Mouse (Mus musculus): ENCODE measurements around the gene Muc1.

The Muc1 gene

DNA sequence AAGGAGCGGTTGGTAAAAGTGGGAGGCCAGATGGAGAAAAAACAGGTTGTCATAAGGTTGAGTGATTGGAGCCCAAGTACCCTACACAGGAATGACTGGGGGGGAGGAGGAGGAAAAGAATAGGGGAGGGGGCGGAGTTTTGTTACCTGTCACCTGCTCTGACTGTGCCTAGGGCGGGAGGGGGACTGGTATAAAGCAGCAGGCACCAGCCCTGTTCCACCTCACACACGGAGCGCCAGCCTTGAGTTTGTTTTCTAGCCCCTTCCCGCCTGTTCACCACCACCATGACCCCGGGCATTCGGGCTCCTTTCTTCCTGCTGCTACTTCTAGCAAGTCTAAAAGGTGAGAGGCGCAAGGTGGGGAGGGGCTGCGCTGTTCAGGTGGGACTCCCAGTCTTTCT, at the start of gene Muc1:
Gene Muc1, plus strand, starts transcription at position 222 of the 400 bp plus-strand sequence.
- DNase-seq (ENCODE audit: low read depth) = no peak

DNA sequence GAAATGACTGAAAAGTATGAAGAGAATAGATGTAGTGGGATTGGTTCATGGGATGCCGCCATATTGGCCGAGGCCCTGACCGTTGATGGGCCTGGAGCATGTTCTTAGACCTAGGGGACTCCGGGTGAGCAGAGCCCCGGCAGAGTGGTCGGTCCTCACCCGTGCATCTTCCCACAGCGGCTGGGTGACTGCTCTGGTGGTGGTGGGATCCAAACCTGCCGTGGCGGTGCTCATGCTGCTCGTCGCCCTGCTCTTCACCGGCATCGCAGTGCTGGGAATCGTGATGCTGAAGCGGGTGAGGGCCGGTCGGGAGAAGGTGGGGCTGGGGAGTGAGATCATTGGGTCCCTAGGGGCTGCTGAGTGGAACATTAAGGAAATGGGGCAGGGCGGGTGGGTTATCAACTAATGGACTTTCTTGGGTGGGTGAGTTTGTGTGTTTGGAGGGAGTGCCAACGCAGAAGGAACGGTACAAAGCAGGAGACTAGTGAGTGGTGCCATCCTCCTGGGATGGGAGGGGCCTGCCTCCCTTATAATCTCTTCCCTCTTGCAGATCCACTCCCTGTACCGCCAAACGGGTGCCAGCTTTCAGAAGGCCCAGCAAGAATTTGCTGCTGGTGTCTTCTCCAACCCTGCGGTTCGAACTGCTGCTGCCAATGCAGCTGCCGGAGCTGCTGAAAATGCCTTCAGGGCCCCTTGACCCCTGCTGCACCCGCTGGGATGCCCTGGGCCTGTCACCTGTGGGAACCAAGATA, 46.9 kb upstream of the Muc1 start:
- DNase-seq (ENCODE audit: low read depth) = no peak

DNA sequence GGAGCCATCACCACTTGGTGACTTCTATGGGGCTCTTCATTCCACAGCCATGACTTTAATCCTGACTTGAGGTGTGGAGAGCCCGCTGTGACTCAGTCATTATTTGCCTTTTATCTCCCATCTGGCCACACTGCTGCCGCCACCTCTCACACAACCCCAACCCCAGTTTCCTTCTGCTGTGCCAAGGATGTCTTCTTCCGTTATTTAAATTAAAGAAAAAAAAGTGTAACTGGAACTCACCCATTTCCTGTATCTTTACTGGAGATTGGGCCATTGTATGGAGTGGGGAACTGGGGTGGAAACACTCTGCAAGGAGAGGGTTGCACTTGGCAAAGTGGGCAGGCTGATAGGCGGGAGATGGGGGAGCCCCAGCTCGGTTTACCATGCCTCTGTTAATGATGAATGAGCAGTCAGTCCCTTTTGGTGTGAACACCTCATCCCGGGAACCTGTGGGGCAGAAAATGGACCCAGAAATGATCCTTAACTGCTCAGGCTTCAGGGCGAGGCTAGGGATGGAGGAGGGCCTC, 46.3 kb upstream of the Muc1 start:
- no peak for DNase-seq (ENCODE audit: low read depth)

DNA sequence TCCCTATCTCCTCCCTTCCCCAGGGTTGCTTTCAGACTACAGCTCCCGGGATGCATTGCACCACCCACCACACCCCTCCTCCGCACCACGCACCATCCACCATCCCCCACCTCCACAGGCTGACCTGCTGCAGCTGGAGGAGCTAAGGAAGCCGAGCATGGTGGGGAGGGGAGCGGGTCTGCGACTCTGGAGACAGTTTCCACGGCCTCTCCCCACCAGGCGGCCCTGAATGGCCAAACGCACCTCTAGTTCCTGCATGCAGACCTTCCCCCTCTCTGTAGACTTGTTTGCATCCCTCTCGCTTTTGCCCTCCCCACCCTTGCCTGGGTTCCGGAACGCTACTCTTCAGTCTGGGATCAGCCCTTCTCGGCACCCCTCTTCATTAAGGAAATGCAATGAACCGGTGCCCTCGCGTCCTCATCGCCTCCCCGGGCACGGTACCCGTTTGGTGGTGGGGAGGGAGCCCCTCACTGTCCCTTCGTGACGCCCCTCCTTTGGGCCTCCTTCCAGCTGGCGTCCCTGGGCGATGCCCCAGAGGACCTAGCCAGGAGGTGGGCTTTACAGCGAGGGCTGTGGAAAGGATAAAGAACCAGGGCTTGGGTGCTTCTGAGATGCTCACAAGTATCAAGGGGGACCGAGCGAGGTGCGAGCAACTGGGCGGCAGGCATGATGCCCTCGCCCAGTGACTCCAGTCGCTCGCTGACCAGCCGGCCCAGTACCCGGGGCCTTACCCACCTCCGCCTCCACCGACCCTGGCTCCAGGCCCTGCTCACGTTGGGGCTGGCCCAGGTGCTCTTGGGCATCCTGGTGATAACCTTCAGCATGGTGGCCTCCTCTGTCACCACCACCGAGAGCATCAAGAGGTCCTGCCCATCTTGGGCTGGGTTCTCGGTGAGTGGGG, 45.5 kb upstream of the Muc1 start, which contains the start of gene Fam189b:
Gene Fam189b, plus strand, starts transcription at position 86 of the 901 bp plus-strand sequence.
- peak; percentile 71 for DNase-seq (ENCODE audit: low read depth)

DNA sequence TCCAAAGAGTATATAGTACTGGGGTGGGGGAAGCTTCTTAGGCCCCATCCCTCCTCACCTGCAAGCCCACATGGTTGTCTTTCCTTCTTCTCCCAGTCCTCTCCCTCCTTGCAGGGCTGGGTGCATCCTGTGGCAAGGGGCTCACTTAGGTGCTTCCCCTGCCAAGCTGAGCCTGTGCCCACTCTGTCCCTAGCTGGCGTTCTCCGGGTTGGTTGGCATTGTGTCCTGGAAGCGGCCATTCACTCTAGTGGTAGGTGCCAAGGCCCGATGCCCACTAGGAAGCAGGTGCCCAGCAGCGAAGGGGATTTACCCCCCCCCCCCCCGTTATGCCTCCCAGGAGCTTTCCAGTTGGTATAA, 44.9 kb upstream of the Muc1 start:
- DNase-seq (ENCODE audit: low read depth) = no peak

DNA sequence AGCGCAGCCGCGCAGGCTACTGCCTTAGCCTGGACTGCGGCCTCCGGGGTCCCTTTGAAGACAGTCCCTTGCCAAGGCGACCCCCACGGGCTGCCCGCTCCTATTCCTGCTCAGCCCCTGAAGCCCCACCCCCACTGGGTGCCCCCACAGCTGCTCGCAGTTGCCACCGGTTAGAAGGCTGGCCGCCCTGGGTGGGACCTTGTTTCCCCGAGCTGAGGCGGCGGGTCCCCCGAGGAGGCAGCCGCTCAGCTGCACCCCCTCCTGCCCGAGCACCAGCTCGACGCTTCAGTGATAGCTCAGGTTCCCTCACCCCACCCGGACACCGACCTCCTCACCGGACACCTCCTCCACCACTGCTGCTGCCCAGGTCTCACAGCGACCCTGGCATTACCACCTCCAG, 41.7 kb upstream of the Muc1 start:
- no peak for DNase-seq (ENCODE audit: low read depth)

DNA sequence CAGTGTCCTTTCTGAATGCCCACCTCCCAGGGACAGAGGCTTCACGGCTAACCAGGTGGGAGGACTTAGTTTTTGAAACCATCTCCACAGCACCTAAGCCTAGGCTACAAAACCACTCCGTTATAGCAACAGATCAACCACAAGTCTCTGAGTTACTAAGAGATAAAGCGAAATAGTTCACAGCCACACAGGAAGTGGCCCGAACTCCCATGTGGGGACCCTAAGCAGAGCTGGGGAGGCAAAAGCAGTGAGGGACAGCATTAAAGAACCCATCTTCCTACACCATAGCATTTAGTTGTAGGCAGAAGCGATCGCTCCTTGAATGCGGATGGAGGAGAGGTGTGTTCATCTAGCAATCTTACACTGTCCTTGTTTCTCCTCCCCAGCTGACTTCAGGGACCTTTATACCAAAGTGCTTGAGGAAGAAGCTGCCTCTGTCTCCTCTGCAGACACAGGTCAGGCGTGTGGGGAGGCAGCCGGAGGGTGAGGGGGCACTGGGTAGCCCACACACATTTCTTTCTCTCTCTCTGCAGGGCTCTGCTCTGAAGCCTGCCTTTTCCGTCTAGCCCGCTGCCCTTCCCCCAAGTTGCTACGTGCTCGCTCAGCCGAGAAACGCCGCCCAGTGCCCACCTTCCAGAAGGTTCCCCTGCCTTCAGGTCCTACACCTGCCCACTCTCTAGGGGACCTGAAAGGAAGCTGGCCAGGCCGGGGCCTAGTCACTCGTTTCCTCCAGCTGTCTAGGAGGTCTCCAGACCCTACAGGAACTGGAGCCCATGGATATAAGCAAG, 41.0 kb upstream of the Muc1 start:
- peak; percentile 69 for DNase-seq (ENCODE audit: low read depth)

DNA sequence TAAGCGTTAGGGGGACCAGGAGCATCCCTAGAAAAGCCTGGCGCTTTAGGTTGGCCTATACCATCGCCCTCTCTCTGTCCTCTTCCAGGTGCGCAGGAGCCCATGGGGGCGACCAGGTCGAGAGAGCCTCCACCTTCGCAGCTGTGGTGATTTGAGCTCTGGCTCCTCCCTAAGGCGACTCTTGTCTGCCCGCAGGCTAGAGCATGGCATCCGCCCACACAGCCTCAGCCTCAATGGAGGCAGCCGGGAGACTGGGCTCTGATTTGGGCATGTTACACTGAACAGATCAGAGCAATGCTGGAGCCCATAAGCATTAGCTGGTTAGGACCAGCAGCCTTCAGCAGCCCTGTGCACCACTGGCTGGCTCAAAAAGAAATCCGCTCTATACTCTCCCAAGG, 40.4 kb upstream of the Muc1 start:
- peak; percentile 68 for DNase-seq (ENCODE audit: low read depth)

DNA sequence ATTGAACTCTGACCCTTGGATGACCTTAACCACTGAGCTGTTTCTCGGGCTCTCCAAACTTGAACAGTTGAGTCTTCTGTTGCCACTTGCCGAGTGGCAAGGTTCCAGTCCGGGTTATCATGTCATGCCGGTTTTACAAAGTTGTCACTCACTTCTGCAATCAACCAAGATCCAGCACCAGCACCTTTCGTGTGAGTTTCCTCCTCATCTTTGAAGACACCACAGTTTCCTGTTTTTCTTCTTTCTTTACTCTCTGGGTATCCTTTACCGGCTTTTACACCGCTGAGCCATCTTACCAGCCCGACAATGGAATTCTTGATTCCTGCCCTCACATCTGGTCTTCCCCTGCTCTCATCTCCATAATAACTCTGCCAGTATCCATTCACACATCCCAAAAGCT, 38.4 kb upstream of the Muc1 start:
- peak; percentile 82 for DNase-seq (ENCODE audit: low read depth)

DNA sequence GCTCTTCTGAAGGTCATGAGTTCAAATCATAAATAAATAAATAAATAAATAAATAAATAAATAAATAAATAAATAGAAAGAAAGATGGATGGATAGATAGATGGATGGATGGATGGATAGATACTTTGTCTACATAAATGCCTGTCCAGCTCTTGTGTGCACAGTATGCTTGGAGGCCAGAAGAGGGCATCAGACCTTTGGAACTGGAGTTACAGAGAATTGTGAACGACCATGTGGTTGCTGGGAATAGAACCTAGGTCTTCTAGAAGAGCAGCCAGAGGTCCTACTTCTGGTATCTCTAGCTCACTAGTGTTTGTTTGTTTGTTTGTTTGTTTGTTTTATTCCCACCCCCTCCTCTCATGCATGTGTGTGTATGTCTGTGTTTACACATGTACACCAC, 35.5 kb upstream of the Muc1 start:
- no peak for DNase-seq (ENCODE audit: low read depth)

DNA sequence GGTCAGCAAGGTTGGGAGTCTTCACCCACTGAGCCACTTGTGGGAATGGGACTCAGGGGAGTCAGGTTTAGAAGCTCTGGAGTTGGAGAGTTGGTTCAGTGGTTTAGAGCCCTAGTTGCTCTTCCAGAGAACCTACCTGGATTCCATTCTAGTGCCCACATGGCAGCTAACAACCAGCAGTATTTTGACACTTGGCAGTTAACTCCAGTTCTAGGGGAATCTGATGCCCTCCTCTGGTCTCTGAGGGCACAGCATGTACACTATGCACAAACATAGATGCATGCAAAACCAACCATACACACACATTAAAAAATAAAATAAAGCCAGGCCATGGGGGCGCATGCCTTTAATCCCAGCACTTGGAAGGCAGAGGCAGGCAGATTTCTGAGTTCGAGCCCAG, 35.0 kb upstream of the Muc1 start:
- DNase-seq (ENCODE audit: low read depth) = peak; percentile 83

DNA sequence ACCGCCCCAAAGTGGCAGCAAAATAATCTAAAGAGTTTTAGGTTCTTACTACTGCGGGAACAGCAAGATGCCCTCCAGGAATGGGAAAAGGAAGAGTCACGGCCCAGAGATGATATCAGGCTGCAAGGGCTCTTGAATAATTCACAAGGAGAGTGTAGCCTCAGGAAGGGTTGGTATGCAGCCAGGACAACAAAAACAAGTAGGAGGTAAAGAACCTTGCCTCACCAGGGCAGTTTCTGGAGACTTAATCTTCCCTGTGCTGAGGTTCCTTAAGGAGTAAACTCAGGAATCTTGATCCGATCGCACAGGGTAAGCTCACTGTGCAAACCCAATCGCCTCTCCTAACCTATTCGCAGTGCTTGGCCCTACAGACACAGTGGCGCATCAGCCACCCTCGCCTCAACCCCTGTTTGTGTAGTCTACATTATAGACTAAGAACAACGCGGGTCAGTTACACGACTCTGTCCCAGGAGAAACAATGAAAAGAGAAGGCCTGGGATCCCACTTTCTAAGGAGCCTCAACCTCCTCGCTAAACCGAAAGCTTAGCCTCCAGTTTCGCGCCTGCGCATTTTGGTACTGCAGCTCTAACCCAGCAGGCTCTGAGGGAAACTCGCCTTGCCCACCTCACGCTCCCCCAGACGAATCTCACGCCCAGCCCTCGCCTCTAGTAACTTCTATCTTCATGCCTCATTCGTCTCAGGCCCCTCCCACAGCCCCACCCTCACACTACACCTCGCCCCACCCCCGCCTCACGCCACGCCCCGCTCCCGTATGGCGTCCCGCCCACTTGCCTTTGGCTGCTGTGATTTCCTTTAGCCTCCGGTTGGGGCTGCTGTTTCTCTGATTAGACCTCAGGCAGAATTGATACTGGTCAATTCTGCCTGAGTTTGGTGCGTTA, 32.6 kb upstream of the Muc1 start:
- DNase-seq (ENCODE audit: low read depth) = peak; percentile 93

DNA sequence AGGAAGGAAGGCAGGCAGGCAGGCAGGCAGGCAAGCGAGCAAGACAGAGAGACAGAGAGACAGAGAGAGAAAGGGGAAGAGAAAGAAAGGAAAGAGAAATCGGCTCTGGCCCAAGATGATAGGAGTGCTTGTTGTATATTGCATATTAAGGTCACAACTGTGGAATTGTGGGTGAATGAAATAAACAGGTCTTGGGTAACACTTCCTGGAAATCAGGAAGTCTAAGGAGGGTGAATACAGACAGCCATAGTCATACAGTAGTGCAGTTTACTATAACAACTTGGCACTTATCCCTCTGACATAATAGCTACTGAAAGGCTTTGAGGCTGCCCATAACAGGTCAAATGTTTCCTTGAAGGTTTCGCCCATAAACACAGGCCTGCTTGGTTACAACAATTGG, 29.0 kb upstream of the Muc1 start:
- no peak for DNase-seq (ENCODE audit: low read depth)

DNA sequence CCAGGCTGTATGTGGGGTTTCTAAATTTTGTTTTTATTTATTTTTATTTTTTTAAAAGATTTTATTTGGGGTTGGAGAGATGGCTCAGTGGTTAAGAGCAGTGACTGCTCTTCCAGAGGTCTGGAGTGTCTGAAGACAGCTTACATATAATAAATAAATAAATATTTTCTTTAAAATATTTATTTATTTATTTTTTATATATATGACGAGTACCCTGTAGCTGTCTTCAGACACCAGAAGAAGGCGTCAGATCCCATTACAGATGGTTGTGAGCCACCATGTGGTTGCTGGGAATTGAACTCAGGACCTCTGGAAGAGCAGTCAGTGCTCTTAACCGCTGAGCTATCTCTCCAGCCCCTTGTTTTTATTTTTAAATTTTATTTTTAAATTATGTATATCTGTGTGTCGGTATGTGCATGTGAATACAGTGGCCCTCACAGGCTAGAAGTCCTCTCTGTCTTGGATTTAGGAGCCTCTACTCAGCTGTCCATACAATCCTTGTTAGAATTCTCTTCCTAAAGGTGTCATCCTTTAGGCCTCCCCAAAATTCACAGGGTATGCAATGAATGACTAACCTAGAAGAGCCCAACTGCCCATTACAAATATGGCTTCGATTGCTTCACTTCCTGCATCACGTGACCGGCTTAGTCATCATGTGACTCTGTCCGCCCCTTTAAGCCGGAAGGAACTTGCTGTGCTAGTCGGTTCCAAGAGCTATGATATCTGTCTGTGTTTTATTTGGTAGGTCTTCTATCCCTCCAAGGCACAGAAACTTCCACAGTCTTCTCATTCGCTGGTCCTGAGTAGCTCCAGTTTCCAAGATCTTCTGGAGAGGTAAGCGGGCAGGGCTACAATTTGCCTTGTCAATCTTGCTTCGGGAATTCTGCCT, 26.4 kb upstream of the Muc1 start, which contains the start of gene Gba:
Gene Gba, plus strand, starts transcription at position 676 of the 889 bp plus-strand sequence.
- DNase-seq (ENCODE audit: low read depth) = peak; percentile 96

DNA sequence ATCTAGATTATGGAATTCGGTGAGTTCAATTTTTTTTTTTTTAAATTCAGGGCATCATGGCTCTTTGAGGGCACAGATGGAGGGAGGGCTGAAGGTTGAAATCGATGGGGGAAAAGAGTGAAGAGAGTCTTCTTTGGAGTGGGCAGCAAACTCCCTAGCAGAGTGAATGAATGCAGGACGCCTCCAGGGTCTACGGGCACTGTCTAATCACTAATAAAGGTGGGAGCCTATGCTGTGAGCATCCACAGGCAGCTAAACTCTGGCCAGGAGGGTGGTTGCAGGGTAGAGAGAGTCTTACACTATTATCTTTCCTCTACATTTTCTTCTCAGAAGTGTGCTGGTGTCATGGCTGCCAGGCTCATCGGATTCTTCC, 25.7 kb upstream of the Muc1 start:
- no peak for DNase-seq (ENCODE audit: low read depth)

DNA sequence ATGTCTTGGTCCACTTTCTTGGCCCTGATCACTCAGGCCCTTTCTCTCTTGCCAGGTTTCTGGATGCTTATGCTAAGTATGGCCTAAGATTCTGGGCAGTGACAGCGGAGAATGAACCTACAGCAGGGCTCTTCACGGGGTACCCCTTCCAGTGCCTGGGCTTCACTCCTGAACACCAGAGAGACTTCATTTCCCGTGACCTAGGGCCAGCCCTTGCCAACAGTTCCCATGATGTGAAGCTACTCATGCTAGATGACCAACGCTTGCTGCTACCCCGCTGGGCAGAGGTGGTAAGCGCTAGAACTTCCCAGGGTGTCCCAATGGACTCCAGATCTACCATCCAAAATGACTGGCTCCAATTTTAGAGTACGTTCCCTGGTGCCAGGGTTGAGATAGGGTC, 22.8 kb upstream of the Muc1 start:
- no peak for DNase-seq (ENCODE audit: low read depth)

DNA sequence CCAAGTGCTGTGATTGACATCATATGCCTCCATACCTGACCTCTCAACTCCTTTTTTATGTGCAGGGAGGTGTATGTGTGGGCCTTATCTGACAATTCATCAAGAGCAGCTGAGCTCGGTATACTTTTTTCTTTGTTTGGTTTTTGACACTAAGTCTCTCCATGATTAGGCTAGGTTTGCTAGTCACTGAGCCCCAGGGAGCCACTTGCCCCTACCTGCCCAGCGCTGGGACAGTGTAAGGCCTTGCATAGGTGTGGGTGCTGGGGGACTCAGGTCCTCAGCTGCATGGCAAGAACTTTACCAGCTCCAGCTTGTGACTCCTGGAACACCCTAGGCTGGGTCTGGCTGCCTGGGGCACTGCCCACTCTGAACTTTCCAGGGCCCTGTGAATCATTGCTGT, 22.2 kb upstream of the Muc1 start:
- DNase-seq (ENCODE audit: low read depth) = no peak

DNA sequence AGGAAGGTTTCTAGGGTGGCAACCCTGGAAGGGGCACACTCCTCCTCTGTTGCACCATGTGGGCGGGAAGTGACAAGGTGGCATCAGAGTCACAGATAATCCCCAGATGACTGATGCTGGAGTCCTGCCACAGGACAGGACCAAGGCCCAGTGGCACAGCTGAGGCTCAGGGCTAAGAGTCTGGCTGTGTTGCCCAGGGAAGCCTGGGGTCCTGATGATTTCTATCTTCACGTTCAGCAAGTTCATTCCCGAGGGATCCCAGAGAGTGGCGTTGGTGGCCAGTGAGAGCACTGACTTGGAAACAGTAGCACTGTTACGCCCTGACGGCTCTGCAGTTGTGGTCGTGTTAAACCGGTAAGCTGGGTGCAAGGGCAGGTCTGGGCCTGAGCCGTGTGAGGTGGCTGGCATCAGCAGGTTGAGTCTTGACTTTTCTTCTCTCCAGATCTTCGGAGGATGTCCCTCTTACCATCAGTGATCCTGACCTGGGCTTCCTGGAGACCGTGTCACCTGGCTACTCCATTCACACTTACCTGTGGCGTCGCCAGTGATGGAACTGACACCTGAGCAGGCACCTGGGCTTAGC, 20.7 kb upstream of the Muc1 start:
- DNase-seq (ENCODE audit: low read depth) = no peak

DNA sequence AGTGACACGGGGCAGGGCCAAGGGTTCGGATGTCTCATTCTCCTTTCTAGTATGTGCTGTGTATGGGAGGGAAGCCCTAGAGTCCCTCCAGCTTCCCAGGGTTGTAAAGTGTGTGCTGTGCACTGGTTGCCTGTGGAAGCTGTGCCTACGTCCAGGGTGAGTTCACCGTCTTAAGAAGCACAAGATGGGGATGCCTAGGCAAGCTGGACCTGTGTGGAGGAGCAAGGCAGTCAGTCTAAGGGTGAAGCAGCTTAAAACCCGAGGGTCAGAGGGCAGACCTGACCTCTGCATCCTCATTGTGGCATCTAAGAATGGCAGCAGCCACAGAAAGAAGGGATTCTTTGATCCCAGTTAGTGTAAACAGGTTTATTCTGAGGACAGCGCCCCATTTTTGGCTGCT, 20.1 kb upstream of the Muc1 start:
- no peak for DNase-seq (ENCODE audit: low read depth)

DNA sequence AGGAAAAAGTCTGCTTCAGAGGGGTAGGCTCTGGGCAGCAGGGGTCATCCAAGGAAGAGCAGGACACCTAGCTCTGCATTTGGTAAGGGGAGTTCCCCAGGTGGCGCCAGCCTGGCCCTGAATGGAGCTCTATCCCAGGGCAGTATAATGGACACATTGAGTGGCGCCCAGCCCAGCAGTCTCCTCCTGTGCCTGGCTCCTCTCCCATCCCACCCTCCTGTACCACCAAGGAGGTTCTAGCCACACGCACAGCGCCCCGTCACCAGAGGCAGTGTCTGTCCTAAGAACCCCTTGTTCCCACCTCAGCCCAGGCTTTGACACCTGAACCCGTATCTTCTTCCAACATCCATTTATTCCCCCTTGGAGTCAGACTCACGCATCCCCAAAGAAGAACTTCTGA, 19.1 kb upstream of the Muc1 start:
- DNase-seq (ENCODE audit: low read depth) = no peak

All from naive thymus-derived CD4-positive, alpha-beta T cell, adult 2 months (primary cell).